ENCODE assay signal across 21 mouse cellular contexts in genomic region chr9:123815444-123815843, GRCm38 (mm10). TPM values are rescaled to one million over a fixed set of nuclear protein-coding genes. Genes with fewer than 3 reads are reported as not detected.
A peak's percentile ranks its signal among the peaks of the same experiment; 100 is the strongest.
DNase-seq lines count a peak whose midpoint lies in the region; ATAC-seq lines count a peak whose summit lies in the region.
"Had no signal": no experiment of that assay in that cellular context is flagged by ENCODE, and none has a peak within 500 bp of the region (broad histone marks: within the 10 kb centered on the region; RNA-seq: fewer than 3 reads in every experiment).

No protein-coding gene starts in this region.

- intact Hi-C loops in heart, postnatal 14 days (cut with DNase I), result no loop called here

- H3K4me1 ChIP-seq in brown adipose tissue, adult 24 weeks (ENCODE audit: control insufficient read depth, insufficient read depth, insufficient read length, low read length), result peaks cover 9% of the 10 kb centered on the region; the same call in 1 of the 2 replicates
- H3K4me1 ChIP-seq: embryonic facial prominence, embryonic 15.5 days; forebrain, embryonic 12.5 days; kidney, embryonic 15.5 days; lung, embryonic 15.5 days; midbrain, embryonic 10.5 days; neural tube, embryonic 15.5 days had no signal

- ATAC-seq in monocyte, adult 5-6 weeks (replicated peaks; ENCODE audit: insufficient number of reproducible peaks, low FRiP score, low TSS enrichment, poor library complexity, severe bottlenecking), result peak; percentile 56; the same call in 1 of the 2 replicates
- ATAC-seq: inflammation-experienced regulatory T-cells, adult 6 months had no signal

- DNase-seq in heart, adult 8-10 months (ENCODE audit: low spot score), result peak; percentile 20
- DNase-seq in heart, postnatal 14 days, result no peak
- peak; percentile 32 for DNase-seq in NIH3T3 (ENCODE audit: low read depth)
- DNase-seq in adrenal gland, adult 2 months, result no peak
- DNase-seq in thymus, adult 18-20 months, result no peak
- DNase-seq: embryo, embryonic 11 days; gastrocnemius, postnatal 25 days; layer of hippocampus, postnatal 36 days had no signal

- peak overlapping the region; percentile 43; the same call in 1 of the 2 replicates for H3K27ac ChIP-seq in brown adipose tissue, adult 24 weeks (replicated peaks; ENCODE audit: low read depth, low read length)
- H3K27ac ChIP-seq: embryonic facial prominence, embryonic 15.5 days; forebrain, embryonic 12.5 days; kidney, embryonic 15.5 days; lung, embryonic 15.5 days; midbrain, embryonic 10.5 days; neural tube, embryonic 15.5 days had no signal

- H3K4me3 ChIP-seq in brown adipose tissue, adult 24 weeks (ENCODE audit: insufficient read depth, low read depth, low read length), result no peak overlapping the region
- H3K4me3 ChIP-seq: embryonic facial prominence, embryonic 15.5 days; forebrain, embryonic 12.5 days; kidney, embryonic 15.5 days; lung, embryonic 15.5 days; midbrain, embryonic 10.5 days; neural tube, embryonic 15.5 days had no signal

RNA-seq across cellular contexts. Expression of gene Cxcr6, which starts 9.2 kb away (rescaled TPM):
- under 1 TPM in 2 of 4 experiments, not detected in 2; 0.22 TPM for total RNA-seq in heart, adult 8-10 months (2022)
- total RNA-seq in heart, postnatal 14 days (2021), result under 1 TPM in 1 of 2 experiments, not detected in 1; 0.20 TPM
- not detected in 2 replicates for polyA plus RNA-seq in brown adipose tissue, adult 24 weeks (2012; ENCODE audit: insufficient read depth, insufficient read length, missing spikeins)
- total RNA-seq in monocyte, adult 5-6 weeks (2017), result 0.78 to 1.9 TPM (median 1.3 TPM) in 3 replicates
- total RNA-seq in adrenal gland, adult 2 months (2021), result under 1 TPM in 1 of 2 experiments, not detected in 1; 0.21 TPM
- polyA plus RNA-seq in adrenal gland, adult 2 months (2012; rRNA removed), result 0.20 TPM in 1 of 2 replicates, not detected in the other
- total RNA-seq: gastrocnemius, postnatal 25 days; layer of hippocampus, postnatal 36 days; left cerebral cortex, postnatal 36 days had no signal
- polyA plus RNA-seq: neural tube, embryonic 15.5 days had no signal

RNA-seq across cellular contexts. Expression of gene Fyco1, which starts 36.3 kb away (rescaled TPM):
- total RNA-seq in heart, adult 8-10 months (2022), result 100 to 1,000 TPM; 277 to 295 (median 286) TPM
- 100 to 1,000 TPM; 250 to 267 TPM for total RNA-seq in heart, postnatal 14 days (2021)
- polyA plus RNA-seq in brown adipose tissue, adult 24 weeks (2012; ENCODE audit: insufficient read depth, insufficient read length, missing spikeins), result 26.3 and 35.7 TPM in 2 replicates
- total RNA-seq in monocyte, adult 5-6 weeks (2017), result 23.8 to 40.6 TPM (median 30.4 TPM) in 3 replicates
- total RNA-seq in adrenal gland, adult 2 months (2021), result 10 to 100 TPM; 37.1 to 41.1 TPM
- polyA plus RNA-seq in adrenal gland, adult 2 months (2012; rRNA removed), result 5.9 and 9.7 TPM in 2 replicates

RNA-seq across cellular contexts. Expression of gene Xcr1, which starts 46.4 kb away (rescaled TPM):
- total RNA-seq in heart, adult 8-10 months (2022), result not detected
- under 1 TPM in 1 of 2 experiments, not detected in 1; 0.05 TPM for total RNA-seq in heart, postnatal 14 days (2021)
- polyA plus RNA-seq in brown adipose tissue, adult 24 weeks (2012; ENCODE audit: insufficient read depth, insufficient read length, missing spikeins), result 0.33 TPM in 1 of 2 replicates, not detected in the other
- 0.19 to 0.49 TPM (median 0.21 TPM) in 3 replicates for total RNA-seq in monocyte, adult 5-6 weeks (2017)
- total RNA-seq in adrenal gland, adult 2 months (2021), result under 1 TPM; 0.10 to 0.20 TPM
- 0.08 and 0.10 TPM in 2 replicates for polyA plus RNA-seq in adrenal gland, adult 2 months (2012; rRNA removed)
- total RNA-seq: gastrocnemius, postnatal 25 days; layer of hippocampus, postnatal 36 days; left cerebral cortex, postnatal 36 days had no signal
- polyA plus RNA-seq: forebrain, embryonic 12.5 days; frontal cortex, adult 2 months; heart, embryonic 14.5 days; kidney, embryonic 15.5 days; liver, embryonic 11.5 days; lung, embryonic 15.5 days had no signal

Comparison
In these comparisons a context has a peak if more than half of its experiments do, and no peak if none do; other contexts are left out.
1. DNase-seq: peak in heart, adult 8-10 months (single experiment) and NIH3T3 (single experiment); none in heart, postnatal 14 days (0 of 2), adrenal gland, adult 2 months (single experiment) and thymus, adult 18-20 months (0 of 2).